Mouse (Mus musculus) CH12F3 (cell line): Measurements from ENCODE around the gene Cfb.
"Not testable (repeated sequence)": the region's sequence is repeated elsewhere in the genome, so short reads cannot be mapped to it uniquely, and the experiment has no call there.

Source experiments
- in situ Hi-C: fragments of 300-500 bp; cut with MboI; formaldehyde crosslinking; loops from 2 replicates; pipeline ENCODE4 v1.14.3; 2020; ENCODE audit warnings: low sequenced_read_pairs

The Cfb gene

GRCm38 (mm10) chr17:34862416-34863081 lies at the start of gene Cfb:
Gene Cfb (minus strand): TSS chr17:34862518.
- in situ Hi-C loops: no loop called here

GRCm38 (mm10) chr17:34911945-34912351 lies 49.6 kb upstream of the Cfb start:
- in situ Hi-C loops: no loop called here

- in situ Hi-C loops: no loop called here
Observed at GRCm38 (mm10) chr17:34910982-34911381, 48.7 kb upstream of the Cfb start.

- in situ Hi-C loops: no loop called here
Observed at GRCm38 (mm10) chr17:34902895-34903294, 40.6 kb upstream of the Cfb start.

- in situ Hi-C loops: not testable (repeated sequence)
Observed at GRCm38 (mm10) chr17:34901948-34902347, 39.6 kb upstream of the Cfb start.

GRCm38 (mm10) chr17:34900826-34901225 lies 38.5 kb upstream of the Cfb start:
- in situ Hi-C loops: not testable (repeated sequence)

GRCm38 (mm10) chr17:34899890-34900243 lies 37.5 kb upstream of the Cfb start:
- in situ Hi-C loops: no loop called here

GRCm38 (mm10) chr17:34899053-34899889 lies 37.0 kb upstream of the Cfb start:
- in situ Hi-C loops: no loop called here

- in situ Hi-C loops: no loop called here
Observed at GRCm38 (mm10) chr17:34898706-34899052, 36.4 kb upstream of the Cfb start.

GRCm38 (mm10) chr17:34898160-34898586 lies 35.9 kb upstream of the Cfb start, which contains the start of the genes C2 and Ehmt2:
Gene C2 (minus strand): TSS chr17:34898265.
Gene Ehmt2 (plus strand): TSS chr17:34898469.
- in situ Hi-C loops: no loop called here

GRCm38 (mm10) chr17:34897373-34898159 lies 35.2 kb upstream of the Cfb start:
- in situ Hi-C loops: no loop called here

GRCm38 (mm10) chr17:34896366-34896765 lies 34.0 kb upstream of the Cfb start:
- in situ Hi-C loops: no loop called here

GRCm38 (mm10) chr17:34895724-34896123 lies 33.4 kb upstream of the Cfb start:
- in situ Hi-C loops: no loop called here

GRCm38 (mm10) chr17:34894801-34895530 lies 32.6 kb upstream of the Cfb start:
- in situ Hi-C loops: no loop called here

- in situ Hi-C loops: no loop called here
Observed at GRCm38 (mm10) chr17:34894074-34894597, 31.8 kb upstream of the Cfb start.

- in situ Hi-C loops: no loop called here
Observed at GRCm38 (mm10) chr17:34893072-34893824, 30.9 kb upstream of the Cfb start.

GRCm38 (mm10) chr17:34891377-34891776 lies 29.1 kb upstream of the Cfb start:
- in situ Hi-C loops: no loop called here

- in situ Hi-C loops: no loop called here
Observed at GRCm38 (mm10) chr17:34890074-34890743, 27.9 kb upstream of the Cfb start.

GRCm38 (mm10) chr17:34887942-34888341 lies 25.6 kb upstream of the Cfb start:
- in situ Hi-C loops: no loop called here
